Mouse (Mus musculus): ENCODE measurements around the gene Rsg1.

Gene Rsg1

GRCm38 (mm10) chr4:141213342-141213741, 414 bp upstream of the Rsg1 start:
- DNase-seq, result no peak

GRCm38 (mm10) chr4:141214337-141214851, 638 bp downstream of the Rsg1 start:
- DNase-seq, result peak; percentile 40

- no peak for DNase-seq
Measured at GRCm38 (mm10) chr4:141219583-141220213, 5.9 kb downstream of the Rsg1 start.

- no peak for DNase-seq
Measured at GRCm38 (mm10) chr4:141221848-141222247, 8.1 kb downstream of the Rsg1 start.

GRCm38 (mm10) chr4:141222752-141223151, 9.0 kb downstream of the Rsg1 start:
- DNase-seq, result no peak

GRCm38 (mm10) chr4:141228687-141229086, 14.9 kb downstream of the Rsg1 start:
- no peak for DNase-seq

GRCm38 (mm10) chr4:141233196-141233595, 19.4 kb downstream of the Rsg1 start:
- no peak for DNase-seq

GRCm38 (mm10) chr4:141235537-141236111, 21.9 kb downstream of the Rsg1 start:
- DNase-seq, result no peak

- no peak for DNase-seq
Measured at GRCm38 (mm10) chr4:141236856-141237255, 23.1 kb downstream of the Rsg1 start.

GRCm38 (mm10) chr4:141238492-141239387, 25.0 kb downstream of the Rsg1 start:
- no peak for DNase-seq

- DNase-seq, result peak; percentile 89
Measured at GRCm38 (mm10) chr4:141239388-141240125, 25.8 kb downstream of the Rsg1 start, which contains the start of gene Arhgef19. Gene Arhgef19 (plus strand): TSS chr4:141239499.

- DNase-seq, result peak; percentile 73
Measured at GRCm38 (mm10) chr4:141240617-141241016, 26.9 kb downstream of the Rsg1 start.

- DNase-seq, result no peak
Measured at GRCm38 (mm10) chr4:141241861-141242260, 28.1 kb downstream of the Rsg1 start.

- peak; percentile 58 for DNase-seq
Measured at GRCm38 (mm10) chr4:141242651-141243241, 29.0 kb downstream of the Rsg1 start.

GRCm38 (mm10) chr4:141243636-141244035, 29.9 kb downstream of the Rsg1 start:
- no peak for DNase-seq

GRCm38 (mm10) chr4:141244401-141244800, 30.6 kb downstream of the Rsg1 start:
- DNase-seq, result no peak

- peak; percentile 78 for DNase-seq
Measured at GRCm38 (mm10) chr4:141244931-141245425, 31.2 kb downstream of the Rsg1 start.

GRCm38 (mm10) chr4:141246089-141246997, 32.6 kb downstream of the Rsg1 start:
- DNase-seq, result no peak

GRCm38 (mm10) chr4:141246998-141247350, 33.2 kb downstream of the Rsg1 start:
- DNase-seq, result no peak

GRCm38 (mm10) chr4:141247776-141248613, 34.2 kb downstream of the Rsg1 start:
- peak; percentile 48 for DNase-seq

Data from lung, postnatal 14 days (tissue).